Mouse (Mus musculus): Measurements from ENCODE around the gene Rom1.

GRCm38 (mm10) chr19:8919000-8919399 is 10.2 kb downstream of the Rom1 start:
- TF ChIP-seq FLI1 (IDR thresholded peaks at IDR 0.05; ENCODE audit: low read length) (no peak), GATA1 (IDR thresholded peaks at IDR 0.05; ENCODE audit: borderline replicate concordance, low read length) (no peak)

All from megakaryocyte, embryonic 14.5 days (primary cell).